Mouse (Mus musculus): ENCODE measurements around the gene Sarnp. TPM values are rescaled to one million over a fixed set of nuclear protein-coding genes. Genes with fewer than 3 reads are reported as not detected.

Sarnp gene
- polyA plus RNA-seq, 1 experiment from 2014 or later, result 146 TPM

DNA sequence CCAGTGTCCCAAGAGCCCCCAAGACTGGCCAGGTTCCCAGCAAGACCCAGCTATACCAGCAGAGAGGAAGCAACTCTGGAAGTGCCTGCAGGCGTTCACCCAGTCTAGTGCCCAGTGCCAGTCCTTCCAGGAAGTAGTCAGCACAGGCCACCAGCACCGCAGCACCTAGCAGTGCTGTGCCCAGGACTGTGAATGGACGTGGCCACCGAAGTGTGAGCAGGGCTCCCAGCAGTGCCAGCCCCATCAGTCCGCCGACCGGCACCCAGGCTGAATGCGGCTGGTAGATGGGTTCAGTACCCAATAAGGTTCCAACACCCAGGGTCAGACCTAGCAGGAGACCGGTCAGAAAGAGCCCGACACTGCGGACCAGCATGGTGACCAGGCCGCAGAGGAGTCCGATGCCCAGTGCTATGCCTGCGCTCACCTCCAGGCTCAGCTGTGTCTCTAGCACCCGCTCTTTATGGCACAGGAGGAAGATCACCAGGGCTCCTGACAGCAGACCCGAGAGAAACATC, 15.1 kb upstream of the Sarnp start:
- Histone ChIP-seq H3K4me3 (no peak overlapping the region), H3K4me1 (replicated peaks) (peaks cover 33% of the 10 kb centered on the region), H3K27ac (replicated peaks) (no peak overlapping the region), H3K27me3 (no peaks in the 10 kb centered on the region), H3K4me2 (0 out of 2 replicates have a peak overlapping the region, but pooled peaks have one; percentile 79), H3K9me3 (no peaks in the 10 kb centered on the region), H3K36me3 (0 out of 2 replicates have a peak, but pooled peaks cover 6% of the 10 kb centered on the region), H3K9ac (no peak overlapping the region)
- ATAC-seq (ENCODE audit: low FRiP score, low read depth), result no peak
- WGBS, result 90% methylated on average over 16 of the region's 16 CpGs

DNA sequence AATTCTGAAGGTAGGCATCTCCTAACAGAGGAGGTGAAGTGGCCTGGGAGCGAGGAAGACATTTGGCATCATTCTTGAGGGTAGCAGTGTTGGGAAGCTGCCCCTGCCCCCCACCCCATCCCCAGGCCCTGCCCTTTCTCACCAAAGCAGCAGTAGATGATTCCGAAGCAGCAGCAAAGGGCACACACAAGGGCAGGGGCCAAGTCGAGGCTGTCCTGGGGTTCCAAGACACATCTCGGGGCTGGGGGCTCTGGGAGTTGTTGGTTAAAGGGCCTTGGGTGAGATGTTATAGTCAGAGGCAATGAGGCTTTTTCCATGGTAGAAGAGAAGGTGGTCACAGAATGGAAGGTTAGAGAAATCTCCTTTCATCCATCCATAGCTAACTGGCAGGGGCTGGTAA, 14.2 kb upstream of the Sarnp start:
- peak overlapping the region; percentile 54 for H3K4me3 ChIP-seq
- ATAC-seq (ENCODE audit: low FRiP score, low read depth), result no peak
- no peaks in the 10 kb centered on the region for H3K27me3 ChIP-seq
- no peaks in the 10 kb centered on the region for H3K9me3 ChIP-seq
- H3K4me2 ChIP-seq, result peak overlapping the region; percentile 79
- WGBS, result 59% methylated on average over 4 of the region's 4 CpGs
- H3K27ac ChIP-seq (replicated peaks), result no peak overlapping the region
- H3K9ac ChIP-seq, result peak overlapping the region; percentile 73
- peaks cover 42% of the 10 kb centered on the region for H3K4me1 ChIP-seq (replicated peaks)
- H3K36me3 ChIP-seq, result 0 out of 2 replicates have a peak, but pooled peaks cover 6% of the 10 kb centered on the region

GRCm38 (mm10) chr10:128803361-128803760, 13.8 kb upstream of the Sarnp start:
- Histone ChIP-seq H3K36me3 (0 out of 2 replicates have a peak, but pooled peaks cover 4% of the 10 kb centered on the region), H3K9ac (peak overlapping the region; percentile 73), H3K4me1 (replicated peaks) (peaks cover 46% of the 10 kb centered on the region), H3K9me3 (no peaks in the 10 kb centered on the region), H3K4me2 (peak overlapping the region; percentile 79), H3K27me3 (no peaks in the 10 kb centered on the region), H3K27ac (replicated peaks) (peak overlapping the region; percentile 91), H3K4me3 (peak overlapping the region; percentile 54)
- no peak for ATAC-seq (ENCODE audit: low FRiP score, low read depth)
- 22% methylated on average over 6 of the region's 6 CpGs for WGBS

DNA sequence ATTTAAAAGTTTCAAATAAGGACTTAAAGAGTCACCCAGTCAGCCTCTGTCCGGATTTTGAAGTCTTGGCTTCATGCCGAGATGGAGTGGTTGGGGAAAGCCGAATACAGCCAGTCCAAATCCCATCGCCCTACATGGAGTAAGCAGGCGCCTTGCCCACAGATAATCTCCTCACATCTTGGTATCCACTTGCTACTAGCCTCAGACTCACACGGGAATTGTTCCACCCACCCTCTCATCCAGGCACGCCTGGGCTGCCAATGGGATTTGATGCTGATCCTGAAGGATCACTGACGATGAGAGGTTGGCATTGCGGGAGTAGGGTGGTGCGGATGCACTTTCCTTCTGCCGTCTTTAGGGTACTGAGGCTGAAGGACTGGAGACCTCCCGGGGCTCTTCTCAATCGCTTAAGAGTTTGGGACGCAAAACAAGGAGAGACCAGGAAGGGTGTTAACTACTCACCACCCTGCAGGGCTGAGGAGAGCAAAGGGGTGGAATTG, 13.3 kb upstream of the Sarnp start, which contains the start of gene Dnajc14:
Gene Dnajc14, plus strand, starts transcription at position 292 of the 500 bp plus-strand sequence.
- H3K4me2 ChIP-seq, result peak within 1 kb of the TSS; percentile 79
- peak within 1 kb of the TSS; percentile 73 for H3K9ac ChIP-seq
- WGBS, result under 1% methylated on average over 14 of the region's 14 CpGs
- peak; percentile 9 for ATAC-seq (ENCODE audit: low FRiP score, low read depth)
- H3K36me3 ChIP-seq, result no peaks in the 10 kb centered on the region
- peak within 1 kb of the TSS; percentile 91 for H3K27ac ChIP-seq (replicated peaks)
- H3K4me3 ChIP-seq, result peak within 1 kb of the TSS; percentile 54
- H3K9me3 ChIP-seq, result no peaks in the 10 kb centered on the region
- H3K27me3 ChIP-seq, result no peaks in the 10 kb centered on the region
- peaks cover 50% of the 10 kb centered on the region for H3K4me1 ChIP-seq (replicated peaks)

- ATAC-seq (ENCODE audit: low FRiP score, low read depth), result peak; percentile 67
- under 1% methylated on average over 27 of the region's 28 CpGs for WGBS
These were observed 12.7 kb upstream of the Sarnp start, which contains the start of gene Tmem198b for GRCm38 (mm10) chr10:128804271-128805091. TSS of gene Tmem198b (minus strand) at chr10:128804370.

GRCm38 (mm10) chr10:128805092-128806000, 11.8 kb upstream of the Sarnp start:
- peak overlapping the region; percentile 91 for H3K27ac ChIP-seq (replicated peaks)
- peak; percentile 94 for ATAC-seq (ENCODE audit: low FRiP score, low read depth)
- H3K36me3 ChIP-seq, result no peaks in the 10 kb centered on the region
- H3K4me2 ChIP-seq, result peak overlapping the region; percentile 79
- H3K4me1 ChIP-seq (replicated peaks), result peaks cover 66% of the 10 kb centered on the region
- H3K9me3 ChIP-seq, result no peaks in the 10 kb centered on the region
- H3K4me3 ChIP-seq, result peak overlapping the region; percentile 54
- peak overlapping the region; percentile 73 for H3K9ac ChIP-seq
- 1% methylated on average over 67 of the region's 70 CpGs for WGBS
- no peaks in the 10 kb centered on the region for H3K27me3 ChIP-seq

More at GRCm38 (mm10) chr10:128804271-128805091, 12.7 kb upstream of the Sarnp start, which contains the start of gene Tmem198b:
- Histone ChIP-seq H3K9me3 (no peaks in the 10 kb centered on the region), H3K27me3 (no peaks in the 10 kb centered on the region), H3K4me1 (replicated peaks) (peaks cover 57% of the 10 kb centered on the region), H3K36me3 (no peaks in the 10 kb centered on the region), H3K27ac (replicated peaks) (peak within 1 kb of the TSS; percentile 91), H3K4me2 (peak within 1 kb of the TSS; percentile 79), H3K9ac (peak within 1 kb of the TSS; percentile 73), H3K4me3 (peak within 1 kb of the TSS; percentile 54)

DNA sequence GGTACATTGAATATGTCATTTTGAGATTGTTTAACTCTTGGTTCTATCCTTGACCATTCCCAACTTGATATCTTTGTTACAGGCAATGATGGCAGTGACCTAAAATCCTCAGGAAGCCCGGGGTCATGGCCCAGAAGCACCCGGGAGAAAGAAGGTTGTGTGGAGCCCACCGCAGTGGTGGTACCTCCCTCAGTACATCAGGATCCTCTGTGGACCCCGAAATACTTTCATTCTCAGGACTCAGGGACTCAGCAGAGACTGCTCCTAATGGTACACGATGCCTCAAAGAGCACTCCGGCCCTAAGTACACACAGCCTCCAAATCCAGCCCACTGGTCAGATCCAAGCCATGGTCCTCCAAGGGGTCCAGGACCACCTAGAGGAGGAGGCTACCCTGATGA, 11.0 kb upstream of the Sarnp start:
- Histone ChIP-seq H3K4me3 (peak overlapping the region; percentile 54), H3K36me3 (no peaks in the 10 kb centered on the region), H3K4me2 (peak overlapping the region; percentile 79), H3K9ac (peak overlapping the region; percentile 61), H3K9me3 (no peaks in the 10 kb centered on the region), H3K4me1 (replicated peaks) (peaks cover 67% of the 10 kb centered on the region), H3K27ac (replicated peaks) (peak overlapping the region; percentile 91), H3K27me3 (no peaks in the 10 kb centered on the region)
- ATAC-seq (ENCODE audit: low FRiP score, low read depth), result no peak
- WGBS, result 51% methylated on average over 6 of the region's 6 CpGs

DNA sequence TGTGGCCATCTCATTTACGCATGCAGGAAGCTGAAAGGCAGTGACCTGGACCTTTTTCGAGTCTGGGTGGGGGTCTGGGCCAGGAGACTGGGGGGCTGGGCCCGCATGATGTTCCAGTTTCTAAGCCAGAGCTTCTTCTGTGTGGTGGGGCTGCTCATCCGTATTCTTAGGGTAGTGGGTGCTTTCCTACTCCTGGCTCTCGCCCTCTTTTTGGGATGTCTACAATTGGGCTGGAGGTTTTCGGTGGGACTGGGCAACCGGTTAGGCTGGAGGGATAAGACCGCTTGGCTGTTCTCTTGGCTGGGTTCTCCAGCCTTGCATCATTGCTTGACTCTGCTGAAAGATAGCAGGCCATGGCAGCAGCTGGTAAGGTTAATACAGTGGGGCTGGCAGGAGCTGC, 10.1 kb upstream of the Sarnp start:
- peaks cover 64% of the 10 kb centered on the region for H3K4me1 ChIP-seq (replicated peaks)

DNA sequence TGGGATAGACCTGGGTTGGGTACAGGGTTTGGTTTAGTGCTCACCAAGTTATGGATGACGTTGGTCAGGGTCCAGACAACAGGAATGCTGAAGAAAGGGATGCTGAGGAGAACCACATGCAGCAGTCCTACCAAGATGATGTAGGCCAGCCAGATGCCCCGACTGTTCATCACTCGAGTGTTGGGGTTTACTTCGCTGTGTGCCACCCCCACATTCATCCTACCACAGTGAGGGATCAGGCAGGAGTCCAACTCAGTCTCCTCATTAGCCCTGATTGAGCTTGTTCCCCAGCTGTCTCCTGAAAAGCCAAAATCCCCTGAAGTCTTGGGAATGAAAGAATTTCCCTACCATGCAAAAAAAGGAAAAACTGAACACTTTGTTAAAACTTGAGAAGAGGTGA, 3.1 kb downstream of the Sarnp start:
- Histone ChIP-seq H3K4me3 (no peak overlapping the region), H3K4me1 (replicated peaks) (peaks cover 20% of the 10 kb centered on the region), H3K27ac (replicated peaks) (no peak overlapping the region), H3K4me2 (no peak overlapping the region), H3K9ac (no peak overlapping the region), H3K27me3 (no peaks in the 10 kb centered on the region), H3K9me3 (no peaks in the 10 kb centered on the region), H3K36me3 (peaks cover 44% of the 10 kb centered on the region)
- ATAC-seq (ENCODE audit: low FRiP score, low read depth), result no peak
- 94% methylated on average over 4 of the region's 4 CpGs for WGBS

More for the DNA sequence above, 10.1 kb upstream of the Sarnp start:
- H3K9ac ChIP-seq, result no peak overlapping the region
- WGBS, result 89% methylated on average over 8 of the region's 8 CpGs
- no peaks in the 10 kb centered on the region for H3K27me3 ChIP-seq
- no peaks in the 10 kb centered on the region for H3K9me3 ChIP-seq
- H3K36me3 ChIP-seq, result no peaks in the 10 kb centered on the region
- no peak overlapping the region for H3K27ac ChIP-seq (replicated peaks)
- H3K4me3 ChIP-seq, result peak overlapping the region; percentile 54
- H3K4me2 ChIP-seq, result peak overlapping the region; percentile 79
- ATAC-seq (ENCODE audit: low FRiP score, low read depth), result no peak

GRCm38 (mm10) chr10:128821358-128822056, 4.4 kb downstream of the Sarnp start, which contains the start of gene Ormdl2:
TSS of gene Ormdl2 (minus strand) at chr10:128821645.
- peak within 1 kb of the TSS; percentile 55 for H3K4me3 ChIP-seq
- peak within 1 kb of the TSS; percentile 42 for H3K9ac ChIP-seq
- H3K27ac ChIP-seq (replicated peaks), result peak within 1 kb of the TSS; percentile 60
- no peaks in the 10 kb centered on the region for H3K27me3 ChIP-seq
- WGBS, result under 1% methylated on average over 46 of the region's 46 CpGs
- H3K4me1 ChIP-seq (replicated peaks), result peaks cover 20% of the 10 kb centered on the region
- ATAC-seq (ENCODE audit: low FRiP score, low read depth), result peak; percentile 99
- peak within 1 kb of the TSS; percentile 74 for H3K4me2 ChIP-seq
- no peaks in the 10 kb centered on the region for H3K9me3 ChIP-seq
- H3K36me3 ChIP-seq, result peaks cover 32% of the 10 kb centered on the region

- Histone ChIP-seq H3K4me1 (replicated peaks) (peaks cover 20% of the 10 kb centered on the region), H3K9me3 (no peaks in the 10 kb centered on the region), H3K27ac (replicated peaks) (peak overlapping the region; percentile 60), H3K4me3 (peak overlapping the region; percentile 55), H3K36me3 (peaks cover 26% of the 10 kb centered on the region), H3K27me3 (no peaks in the 10 kb centered on the region), H3K9ac (peak overlapping the region; percentile 42), H3K4me2 (peak overlapping the region; percentile 74)
- ATAC-seq (ENCODE audit: low FRiP score, low read depth), result no peak
- WGBS, result 4% methylated on average over 13 of the region's 13 CpGs
These were observed 5.0 kb downstream of the Sarnp start for GRCm38 (mm10) chr10:128822135-128822534.
